Mouse (Mus musculus) stomach, embryonic 14.5 days (tissue): Measurements from ENCODE around the gene Gadd45g. TPM values are rescaled to one million over a fixed set of nuclear protein-coding genes. Genes with fewer than 3 reads are reported as not detected.

Source experiments
- ATAC-seq: fragments of 200-750 bp; cut with Nextera tagmentation; 2 replicates; pipeline ENCODE4 v1.8.0; 2017; ENCODE audit warnings: low read depth, moderate TSS enrichment; ENCODE audit not compliant: insufficient number of reproducible peaks, insufficient read depth, low FRiP score
- H3K27ac ChIP-seq: fragments of 300-500 bp; sonication (generic); 2 replicates; pipeline ENCODE4 v1.5.1; 2014; ENCODE audit warnings: mild to moderate bottlenecking, low read length, moderate library complexity, mixed read lengths
- H3K27me3 ChIP-seq: fragments of 300-500 bp; sonication (generic); 2 replicates; pipeline ENCODE4 v1.6.1; 2014; ENCODE audit warnings: low read length, control low read depth, mixed read lengths; ENCODE audit not compliant: control insufficient read depth, insufficient read depth
- H3K36me3 ChIP-seq: fragments of 300-500 bp; sonication (generic); 2 replicates; pipeline ENCODE4 v1.6.1; 2014; ENCODE audit warnings: mild to moderate bottlenecking, control low read depth, low read length, moderate library complexity, mixed read lengths; ENCODE audit not compliant: control insufficient read depth, insufficient read depth
- H3K4me1 ChIP-seq: fragments of 300-500 bp; sonication (generic); 2 replicates; pipeline ENCODE4 v1.6.1; 2014; ENCODE audit warnings: low read length, control low read depth, mixed read lengths; ENCODE audit not compliant: control insufficient read depth, insufficient read depth
- H3K4me2 ChIP-seq: fragments of 300-500 bp; sonication (generic); replicated peaks from 2 replicates; pipeline ENCODE4 v1.6.1; 2014; ENCODE audit warnings: low read depth, low read length, control low read depth
- H3K4me3 ChIP-seq: fragments of 300-500 bp; sonication (generic); 2 replicates; pipeline ENCODE4 v1.5.1; 2014; ENCODE audit warnings: low read depth, low read length, control low read depth
- H3K9ac ChIP-seq: fragments of 300-500 bp; sonication (generic); replicated peaks from 2 replicates; pipeline ENCODE4 v1.6.1; 2014; ENCODE audit warnings: low read depth, mild to moderate bottlenecking, control low read depth, low read length, moderate library complexity, mixed read lengths
- H3K9me3 ChIP-seq: fragments of 300-500 bp; sonication (generic); 2 replicates; pipeline ENCODE4 v1.6.1; 2016; ENCODE audit warnings: low read depth, low read length, control low read depth; ENCODE audit not compliant: control insufficient read depth
- WGBS: fragments of 180-500 bp; shearing (Covaris S2); extraction: QIAGEN DNeasy Blood & Tissue Kit; methylation state at CpG from one replicate; pipeline ENCODE4 v1.1.7; 2014; 5-methylcytosine and 5-hydroxymethylcytosine counted together
- polyA plus RNA-seq: library from polyadenylated mRNA; unstranded; fragments of >200 nt; fragmentation: Nextera tagmentation; extraction: Ambion mirVana; gene quantifications from 2 replicates; pipeline ENCODE4 v1.2.1, GENCODE M21; 2014

Gene Gadd45g
- polyA plus RNA-seq, 1 experiment from 2014 or later = 22.9 TPM

DNA sequence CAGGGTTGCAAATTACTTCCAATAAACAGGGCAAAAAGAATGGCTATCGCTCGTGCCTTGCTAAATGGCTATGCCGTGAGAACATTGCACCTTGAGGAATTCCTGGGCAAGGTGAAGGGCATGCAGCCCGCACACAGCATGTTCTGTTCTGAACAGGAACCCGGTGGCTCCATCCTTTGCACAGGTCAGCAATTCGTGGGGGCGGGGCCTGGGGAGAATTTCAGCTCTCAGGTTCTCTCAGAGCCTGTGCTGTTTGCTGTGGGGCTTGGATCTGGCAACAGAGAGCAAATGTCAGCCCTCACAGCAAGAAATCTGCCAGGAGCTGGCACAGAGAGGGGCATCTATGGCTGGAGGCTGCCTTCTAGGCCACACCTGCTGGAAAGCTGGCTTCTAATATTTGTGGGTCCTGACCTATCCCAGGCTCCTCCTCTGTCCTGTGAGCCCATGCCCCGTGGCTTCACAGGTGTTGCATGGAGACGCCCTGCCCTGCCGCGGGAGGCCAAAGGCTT is 19.7 kb downstream of the Gadd45g start:
- 53% methylated on average over 11 of the region's 11 CpGs for WGBS
- 0 out of 2 replicates have a peak, but pooled peaks have one; percentile 16 for ATAC-seq
- Histone ChIP-seq H3K27ac (no peak overlapping the region), H3K4me1 (0 out of 2 replicates have a peak, but pooled peaks cover 4% of the 10 kb centered on the region), H3K27me3 (no peaks in the 10 kb centered on the region), H3K36me3 (no peaks in the 10 kb centered on the region), H3K4me3 (no peak overlapping the region), H3K9ac (no peak overlapping the region), H3K4me2 (no peak overlapping the region), H3K9me3 (no peaks in the 10 kb centered on the region)

DNA sequence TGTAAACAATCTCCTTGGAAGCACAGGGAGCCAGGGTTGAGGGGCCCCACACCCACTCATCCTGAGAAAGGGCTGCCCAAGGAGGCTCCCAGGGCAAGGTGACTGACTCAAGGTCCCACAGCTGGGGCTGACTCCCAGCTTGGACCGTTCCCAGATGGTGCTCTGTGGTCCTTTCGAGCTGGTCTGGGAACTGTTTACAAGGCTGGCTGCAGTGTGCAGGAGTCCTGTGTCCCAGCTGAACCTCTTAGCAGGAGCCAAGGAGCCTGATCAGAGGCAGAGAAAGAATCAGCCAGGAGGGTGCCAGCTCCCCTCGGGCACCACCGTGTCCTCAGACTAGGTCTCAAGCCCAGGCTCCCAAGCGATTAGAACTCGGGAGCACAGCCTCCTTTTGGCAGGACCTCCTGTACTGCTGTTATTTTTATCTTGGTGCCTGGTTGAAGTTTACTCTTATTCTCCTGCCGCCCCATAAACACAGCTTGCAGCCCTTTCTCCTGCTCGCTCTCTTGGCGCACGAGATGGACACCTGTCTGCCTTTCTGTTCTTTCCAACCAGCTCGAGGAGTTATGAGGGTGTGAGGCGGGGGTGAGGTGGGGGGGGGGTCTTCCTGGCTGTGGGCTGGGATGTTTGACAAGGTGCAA is 22.1 kb downstream of the Gadd45g start:
- H3K27ac ChIP-seq = no peak overlapping the region
- ATAC-seq = peak; percentile 24; the same call in 1 of the 2 replicates
- 42% methylated on average over 12 of the region's 12 CpGs for WGBS
- H3K36me3 ChIP-seq = no peaks in the 10 kb centered on the region
- no peak overlapping the region for H3K4me2 ChIP-seq
- 0 out of 2 replicates have a peak, but pooled peaks cover 4% of the 10 kb centered on the region for H3K4me1 ChIP-seq
- H3K27me3 ChIP-seq = no peaks in the 10 kb centered on the region
- H3K9ac ChIP-seq = no peak overlapping the region
- no peak overlapping the region for H3K4me3 ChIP-seq
- H3K9me3 ChIP-seq = no peaks in the 10 kb centered on the region

GRCm38 (mm10) chr13:51869129-51869491 is 22.6 kb downstream of the Gadd45g start:
- Histone ChIP-seq H3K9ac (no peak overlapping the region), H3K27ac (no peak overlapping the region), H3K4me1 (0 out of 2 replicates have a peak, but pooled peaks cover 4% of the 10 kb centered on the region), H3K4me3 (no peak overlapping the region), H3K4me2 (no peak overlapping the region), H3K9me3 (no peaks in the 10 kb centered on the region), H3K27me3 (no peaks in the 10 kb centered on the region), H3K36me3 (no peaks in the 10 kb centered on the region)
- WGBS = 68% methylated on average over 9 of the region's 9 CpGs
- no peak for ATAC-seq

GRCm38 (mm10) chr13:51871148-51871547 is 24.7 kb downstream of the Gadd45g start:
- Histone ChIP-seq H3K4me2 (no peak overlapping the region), H3K9ac (no peak overlapping the region), H3K36me3 (no peaks in the 10 kb centered on the region), H3K27me3 (no peaks in the 10 kb centered on the region), H3K4me1 (0 out of 2 replicates have a peak, but pooled peaks cover 4% of the 10 kb centered on the region), H3K9me3 (no peaks in the 10 kb centered on the region), H3K27ac (no peak overlapping the region), H3K4me3 (no peak overlapping the region)
- no peak for ATAC-seq
- WGBS = 91% methylated on average over 4 of the region's 4 CpGs

- Histone ChIP-seq H3K36me3 (no peaks in the 10 kb centered on the region), H3K4me3 (no peak overlapping the region), H3K9me3 (no peaks in the 10 kb centered on the region), H3K4me2 (no peak overlapping the region), H3K27ac (no peak overlapping the region), H3K27me3 (no peaks in the 10 kb centered on the region), H3K9ac (no peak overlapping the region), H3K4me1 (0 out of 2 replicates have a peak, but pooled peaks cover 4% of the 10 kb centered on the region)
- ATAC-seq = no peak
- 91% methylated on average over 9 of the region's 9 CpGs for WGBS
Observed at GRCm38 (mm10) chr13:51872252-51872962, 25.9 kb downstream of the Gadd45g start.

- ATAC-seq = no peak
- no peaks in the 10 kb centered on the region for H3K27me3 ChIP-seq
- H3K36me3 ChIP-seq = no peaks in the 10 kb centered on the region
- no peak overlapping the region for H3K4me2 ChIP-seq
- H3K4me1 ChIP-seq = 0 out of 2 replicates have a peak, but pooled peaks cover 4% of the 10 kb centered on the region
- no peaks in the 10 kb centered on the region for H3K9me3 ChIP-seq
- H3K9ac ChIP-seq = no peak overlapping the region
- no peak overlapping the region for H3K27ac ChIP-seq
- WGBS = 79% methylated on average over 9 of the region's 9 CpGs
- H3K4me3 ChIP-seq = no peak overlapping the region
Observed at GRCm38 (mm10) chr13:51872963-51873514, 26.6 kb downstream of the Gadd45g start.

DNA sequence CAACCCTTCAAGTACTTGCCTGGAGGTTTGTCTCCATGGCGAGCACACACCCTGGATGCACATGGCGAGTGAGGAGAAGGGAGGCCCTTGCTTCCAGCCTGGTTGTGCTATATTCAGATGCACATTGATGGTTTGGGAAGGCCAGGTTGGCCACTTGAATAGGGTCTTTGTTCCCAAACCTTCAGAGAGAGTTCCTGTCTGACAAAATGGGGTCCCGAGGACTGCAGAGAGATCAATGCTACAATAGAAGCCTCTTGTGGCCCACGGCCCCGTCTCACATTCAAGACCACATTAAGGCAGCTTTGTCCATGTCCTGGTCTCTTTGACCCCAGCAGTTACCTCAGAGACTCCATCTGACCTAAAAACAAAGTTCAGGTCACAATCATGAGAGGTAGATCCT is 27.3 kb downstream of the Gadd45g start:
- H3K27ac ChIP-seq = no peak overlapping the region
- no peaks in the 10 kb centered on the region for H3K27me3 ChIP-seq
- no peaks in the 10 kb centered on the region for H3K36me3 ChIP-seq
- no peak overlapping the region for H3K4me3 ChIP-seq
- no peaks in the 10 kb centered on the region for H3K9me3 ChIP-seq
- H3K4me2 ChIP-seq = no peak overlapping the region
- 82% methylated on average over 5 of the region's 5 CpGs for WGBS
- no peak overlapping the region for H3K9ac ChIP-seq
- ATAC-seq = no peak
- no peaks in the 10 kb centered on the region for H3K4me1 ChIP-seq

- Histone ChIP-seq H3K4me1 (no peaks in the 10 kb centered on the region), H3K27me3 (no peaks in the 10 kb centered on the region), H3K9ac (no peak overlapping the region), H3K27ac (no peak overlapping the region), H3K4me3 (no peak overlapping the region), H3K9me3 (no peaks in the 10 kb centered on the region), H3K36me3 (no peaks in the 10 kb centered on the region), H3K4me2 (no peak overlapping the region)
- ATAC-seq = no peak
- WGBS = 67% methylated on average over 12 of the region's 12 CpGs
Observed at GRCm38 (mm10) chr13:51876131-51876530, 29.7 kb downstream of the Gadd45g start.
